Mouse (Mus musculus) embryonic facial prominence, embryonic 12.5 days (tissue): Measurements from ENCODE around the gene Tmem119. TPM values are rescaled to one million over a fixed set of nuclear protein-coding genes. Genes with fewer than 3 reads are reported as not detected.

ENCODE experiments used
- ATAC-seq: fragments of 200-750 bp; cut with Nextera tagmentation; 2 replicates; pipeline ENCODE4 v1.8.0; 2017; ENCODE audit not compliant: insufficient number of reproducible peaks, insufficient read depth, low FRiP score, low TSS enrichment
- H3K27ac ChIP-seq: fragments of 300-500 bp; sonication (generic); 2 replicates; pipeline ENCODE4 v1.5.1; 2016; ENCODE audit warnings: mild to moderate bottlenecking
- H3K27me3 ChIP-seq: fragments of 300-500 bp; sonication (generic); 2 replicates; pipeline ENCODE4 v1.6.1; 2016; ENCODE audit warnings: mild to moderate bottlenecking, moderate library complexity
- H3K36me3 ChIP-seq: fragments of 300-500 bp; sonication (generic); 2 replicates; pipeline ENCODE4 v1.6.1; 2016; ENCODE audit warnings: mild to moderate bottlenecking
- H3K4me1 ChIP-seq: fragments of 300-500 bp; sonication (generic); 2 replicates; pipeline ENCODE4 v1.6.1; 2016
- H3K4me2 ChIP-seq: fragments of 300-500 bp; sonication (generic); replicated peaks from 2 replicates; pipeline ENCODE4 v1.6.1; 2016; ENCODE audit warnings: mild to moderate bottlenecking, moderate library complexity
- H3K4me3 ChIP-seq: fragments of 300-500 bp; sonication (generic); 2 replicates; pipeline ENCODE4 v1.5.1; 2016; ENCODE audit warnings: mild to moderate bottlenecking
- H3K9ac ChIP-seq: fragments of 300-500 bp; sonication (generic); 2 replicates; pipeline ENCODE4 v1.6.1; 2016; ENCODE audit warnings: mild to moderate bottlenecking, moderate library complexity
- H3K9me3 ChIP-seq: fragments of 300-500 bp; sonication (generic); 2 replicates; pipeline ENCODE4 v1.6.1; 2016; ENCODE audit warnings: mild to moderate bottlenecking, moderate library complexity
- WGBS: fragments of 180-500 bp; shearing (Covaris S2); methylation state at CpG from one replicate; pipeline ENCODE4 v1.1.7; 2016; 5-methylcytosine and 5-hydroxymethylcytosine counted together
- polyA plus RNA-seq: library from polyadenylated mRNA; unstranded; fragments of >200 nt; fragmentation: Nextera tagmentation; extraction: Ambion mirVana; gene quantifications from 2 replicates; pipeline ENCODE4 v1.2.1, GENCODE M21; 2016

The Tmem119 gene
- polyA plus RNA-seq, 1 experiment from 2014 or later = 116 TPM

GRCm38 (mm10) chr5:113773664-113774063 is 26.7 kb downstream of the Tmem119 start:
- WGBS = 1% methylated on average over 7 of the region's 7 CpGs
- Histone ChIP-seq H3K4me2 (peak overlapping the region; percentile 95), H3K4me3 (peak overlapping the region; percentile 96), H3K27me3 (no peaks in the 10 kb centered on the region), H3K9me3 (no peaks in the 10 kb centered on the region), H3K9ac (peak overlapping the region; percentile 73), H3K27ac (no peak overlapping the region), H3K4me1 (peaks cover 26% of the 10 kb centered on the region), H3K36me3 (peaks cover 37% of the 10 kb centered on the region)
- ATAC-seq = no peak

DNA sequence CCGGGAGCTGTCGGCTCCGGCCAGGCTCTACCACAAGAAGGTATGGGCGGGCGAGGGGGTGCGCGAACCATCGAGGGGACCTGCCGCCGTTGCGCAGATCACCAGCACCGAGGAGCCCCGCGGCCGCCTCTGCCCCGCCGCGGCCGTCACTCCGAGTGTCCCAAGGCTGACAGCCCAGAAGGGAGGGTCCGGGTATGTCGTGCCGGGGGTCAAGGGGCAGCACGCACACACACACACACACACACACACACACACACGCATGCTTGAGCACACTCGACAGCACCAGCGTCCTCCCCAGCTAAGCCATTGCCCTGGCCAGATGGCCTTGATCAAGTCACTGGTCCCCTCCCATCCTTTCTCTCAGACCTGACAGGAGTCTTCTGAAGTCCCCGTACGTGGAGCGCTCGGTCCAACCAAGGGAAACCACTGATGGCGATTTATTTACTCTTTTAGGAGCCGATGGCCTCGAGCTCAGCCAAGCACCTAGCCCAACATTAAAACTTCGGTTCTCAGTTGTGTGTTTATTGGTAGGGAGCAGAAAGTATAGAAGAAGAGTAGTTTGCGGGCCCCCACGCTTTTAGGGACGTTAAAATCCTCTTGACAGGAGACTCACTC is 27.3 kb downstream of the Tmem119 start:
- Histone ChIP-seq H3K36me3 (peaks cover 44% of the 10 kb centered on the region), H3K9ac (peak overlapping the region; percentile 73), H3K27ac (peak overlapping the region; percentile 99), H3K4me3 (peak overlapping the region; percentile 96), H3K4me1 (peaks cover 26% of the 10 kb centered on the region), H3K9me3 (no peaks in the 10 kb centered on the region), H3K27me3 (no peaks in the 10 kb centered on the region), H3K4me2 (peak overlapping the region; percentile 95)
- ATAC-seq = peak; percentile 18; the same call in 1 of the 2 replicates
- 3% methylated on average over 36 of the region's 38 CpGs for WGBS

DNA sequence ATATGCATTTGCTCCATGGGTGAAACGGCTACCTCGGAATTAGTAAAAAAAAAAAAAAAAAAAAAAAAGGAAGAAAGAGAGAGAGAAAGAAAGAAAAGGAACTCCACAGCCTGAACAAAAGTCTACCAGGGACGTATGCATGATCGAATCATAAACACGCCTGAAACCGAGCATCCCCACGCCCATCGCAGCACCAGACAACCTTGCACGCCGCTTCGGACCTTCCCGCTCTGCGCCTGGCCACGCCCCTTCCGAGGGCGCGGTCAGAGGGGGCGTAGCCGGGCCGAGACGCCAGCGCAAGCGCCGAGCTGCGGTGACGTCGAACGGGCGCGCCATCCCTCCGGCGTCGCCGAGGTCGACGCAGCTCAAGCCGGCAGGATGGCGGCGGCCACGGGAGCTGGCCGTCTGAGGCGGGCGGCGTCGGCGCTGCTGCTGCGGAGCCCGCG is 27.8 kb downstream of the Tmem119 start, which contains the start of the genes Sart3 and Iscu:
Sart3 (minus strand) TSS at position 61 of the 446 bp plus-strand sequence.
Iscu (plus strand) TSS at position 299 of the 446 bp plus-strand sequence.
- no peaks in the 10 kb centered on the region for H3K9me3 ChIP-seq
- H3K9ac ChIP-seq = peak within 1 kb of the TSS; percentile 96
- peak within 1 kb of the TSS; percentile 95 for H3K4me2 ChIP-seq
- ATAC-seq = peak; percentile 77
- peaks cover 26% of the 10 kb centered on the region for H3K4me1 ChIP-seq
- H3K36me3 ChIP-seq = peaks cover 46% of the 10 kb centered on the region
- WGBS = under 1% methylated on average over 49 of the region's 49 CpGs
- H3K4me3 ChIP-seq = peak within 1 kb of the TSS; percentile 96
- no peaks in the 10 kb centered on the region for H3K27me3 ChIP-seq
- peak within 1 kb of the TSS; percentile 99 for H3K27ac ChIP-seq

- Histone ChIP-seq H3K4me2 (peak overlapping the region; percentile 95), H3K36me3 (peaks cover 42% of the 10 kb centered on the region)
- peak; percentile 74 for ATAC-seq
Observed at GRCm38 (mm10) chr5:113771213-113772162, 28.8 kb downstream of the Tmem119 start.

GRCm38 (mm10) chr5:113768806-113769205 is 31.5 kb downstream of the Tmem119 start:
- no peak overlapping the region for H3K27ac ChIP-seq
- 86% methylated on average over 8 of the region's 8 CpGs for WGBS
- H3K4me2 ChIP-seq = no peak overlapping the region
- H3K4me1 ChIP-seq = peaks cover 26% of the 10 kb centered on the region
- no peaks in the 10 kb centered on the region for H3K27me3 ChIP-seq
- no peak for ATAC-seq
- no peaks in the 10 kb centered on the region for H3K9me3 ChIP-seq
- H3K4me3 ChIP-seq = no peak overlapping the region
- H3K36me3 ChIP-seq = peaks cover 35% of the 10 kb centered on the region
- H3K9ac ChIP-seq = no peak overlapping the region

More at GRCm38 (mm10) chr5:113771213-113772162, 28.8 kb downstream of the Tmem119 start:
- no peaks in the 10 kb centered on the region for H3K9me3 ChIP-seq
- peak overlapping the region; percentile 99 for H3K27ac ChIP-seq
- H3K4me1 ChIP-seq = peaks cover 26% of the 10 kb centered on the region
- no peaks in the 10 kb centered on the region for H3K27me3 ChIP-seq
- WGBS = under 1% methylated on average over 97 of the region's 97 CpGs
- H3K4me3 ChIP-seq = peak overlapping the region; percentile 96
- H3K9ac ChIP-seq = peak overlapping the region; percentile 96

- H3K4me1 ChIP-seq = peaks cover 20% of the 10 kb centered on the region
- ATAC-seq = no peak
- H3K36me3 ChIP-seq = peaks cover 64% of the 10 kb centered on the region
- no peak overlapping the region for H3K4me2 ChIP-seq
- no peak overlapping the region for H3K27ac ChIP-seq
- H3K9me3 ChIP-seq = no peaks in the 10 kb centered on the region
- no peaks in the 10 kb centered on the region for H3K27me3 ChIP-seq
- no peak overlapping the region for H3K9ac ChIP-seq
- WGBS = 90% methylated on average over 13 of the region's 13 CpGs
- H3K4me3 ChIP-seq = no peak overlapping the region
Observed at GRCm38 (mm10) chr5:113765641-113766526, 34.4 kb downstream of the Tmem119 start.

DNA sequence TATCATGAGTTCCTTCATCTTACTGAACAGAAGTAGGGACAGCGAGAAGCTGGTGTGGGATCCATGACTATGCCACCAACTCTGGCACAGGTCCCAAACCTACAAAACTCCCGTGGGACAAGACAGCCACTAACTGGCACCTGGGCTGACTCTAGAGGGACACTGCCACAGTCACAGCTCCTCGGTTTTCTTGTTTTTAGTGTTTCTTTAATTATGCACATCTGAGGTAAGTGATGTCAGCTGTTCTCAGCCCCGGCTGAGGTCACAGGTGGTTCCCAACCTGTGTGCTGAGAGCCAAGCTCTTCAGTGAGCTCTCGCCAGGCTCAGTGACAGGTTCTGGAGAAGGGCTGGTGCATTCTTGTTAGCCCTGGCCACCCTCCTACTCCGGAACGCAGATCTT is 35.9 kb downstream of the Tmem119 start:
- H3K9me3 ChIP-seq = no peaks in the 10 kb centered on the region
- H3K27me3 ChIP-seq = no peaks in the 10 kb centered on the region
- WGBS = 85% methylated on average over 7 of the region's 7 CpGs
- no peak overlapping the region for H3K4me3 ChIP-seq
- no peak overlapping the region for H3K27ac ChIP-seq
- no peak overlapping the region for H3K4me2 ChIP-seq
- no peak for ATAC-seq
- no peak overlapping the region for H3K9ac ChIP-seq
- peaks cover 77% of the 10 kb centered on the region for H3K36me3 ChIP-seq
- H3K4me1 ChIP-seq = peaks cover 8% of the 10 kb centered on the region

DNA sequence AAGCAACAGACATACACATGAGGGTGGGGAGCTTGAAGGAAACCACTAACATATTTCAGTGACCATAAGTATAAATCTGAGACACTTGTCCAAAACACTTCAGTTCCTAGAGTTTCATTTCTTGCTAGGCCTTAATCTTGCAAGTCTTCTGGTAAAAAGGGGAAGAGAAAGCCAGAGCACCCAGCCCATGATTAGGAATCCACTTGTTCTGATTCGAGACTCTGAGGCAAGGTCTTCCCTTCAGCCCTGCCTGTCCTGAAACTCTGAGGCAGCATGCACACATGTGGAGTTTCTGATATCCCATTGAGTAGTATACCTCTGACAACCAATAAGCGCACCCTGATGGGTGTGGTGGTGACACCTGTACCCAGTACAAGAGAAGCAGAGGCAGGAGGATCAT is 38.7 kb downstream of the Tmem119 start:
- peaks cover 85% of the 10 kb centered on the region for H3K36me3 ChIP-seq
- H3K9ac ChIP-seq = no peak overlapping the region
- H3K4me1 ChIP-seq = no peaks in the 10 kb centered on the region
- no peak overlapping the region for H3K4me2 ChIP-seq
- no peak overlapping the region for H3K27ac ChIP-seq
- H3K4me3 ChIP-seq = no peak overlapping the region
- H3K27me3 ChIP-seq = no peaks in the 10 kb centered on the region
- ATAC-seq = no peak
- no peaks in the 10 kb centered on the region for H3K9me3 ChIP-seq
- WGBS = 91% methylated on average over 2 of the region's 2 CpGs

- Histone ChIP-seq H3K4me3 (no peak overlapping the region), H3K4me2 (no peak overlapping the region), H3K9me3 (no peaks in the 10 kb centered on the region), H3K4me1 (no peaks in the 10 kb centered on the region), H3K9ac (no peak overlapping the region; the same call in 1 of the 2 replicates), H3K36me3 (peaks cover 98% of the 10 kb centered on the region), H3K27me3 (no peaks in the 10 kb centered on the region), H3K27ac (no peak overlapping the region)
- WGBS = 89% methylated on average over 15 of the region's 15 CpGs
- ATAC-seq = no peak
Observed at GRCm38 (mm10) chr5:113755347-113756030, 44.8 kb downstream of the Tmem119 start.

DNA sequence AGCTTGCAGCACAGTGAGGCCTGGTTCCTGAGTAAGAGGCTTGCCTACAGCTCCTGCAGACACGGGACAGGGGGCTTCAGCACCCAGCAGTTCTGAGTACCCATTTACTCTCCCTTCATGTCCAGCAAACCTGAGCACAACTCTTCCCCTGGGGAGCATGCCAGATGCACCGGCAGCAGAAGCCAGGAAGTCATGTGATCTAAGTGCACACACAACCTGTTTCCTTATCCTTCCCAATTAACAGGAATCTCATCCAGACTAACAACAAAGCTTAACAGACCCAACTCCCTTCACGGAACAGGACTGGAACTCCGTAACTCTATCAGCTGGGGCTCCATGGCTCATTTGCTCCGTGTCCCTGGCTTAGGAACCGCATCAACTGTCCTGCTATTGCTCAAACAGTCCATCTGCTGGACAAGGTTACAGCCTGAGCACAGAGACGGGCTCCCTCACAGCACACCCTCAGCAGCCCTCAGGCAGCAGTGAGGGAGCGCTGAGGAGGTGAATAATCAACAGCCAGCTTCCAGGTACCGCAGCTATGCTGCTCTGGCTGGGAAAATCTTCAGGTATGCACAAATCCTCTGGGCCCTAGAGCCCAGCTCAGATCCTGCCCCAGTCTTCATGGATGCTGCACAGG is 48.7 kb downstream of the Tmem119 start:
- WGBS = 82% methylated on average over 9 of the region's 9 CpGs
- no peaks in the 10 kb centered on the region for H3K4me1 ChIP-seq
- H3K27me3 ChIP-seq = no peaks in the 10 kb centered on the region
- H3K4me3 ChIP-seq = no peak overlapping the region
- no peaks in the 10 kb centered on the region for H3K9me3 ChIP-seq
- H3K27ac ChIP-seq = no peak overlapping the region
- peaks cover 98% of the 10 kb centered on the region for H3K36me3 ChIP-seq
- H3K9ac ChIP-seq = no peak overlapping the region
- ATAC-seq = no peak
- H3K4me2 ChIP-seq = no peak overlapping the region
